Mouse (Mus musculus) hindlimb bud, embryonic 11.5 days (tissue): ENCODE data around the gene Cntrob.

Experiments
- DNase-seq: peaks from one replicate; pipeline ENCODE4 v3.0.0-alpha.2; 2012; ENCODE audit warnings: low read depth, low spot score; ENCODE audit errors: extremely low spot score

Gene Cntrob

DNA sequence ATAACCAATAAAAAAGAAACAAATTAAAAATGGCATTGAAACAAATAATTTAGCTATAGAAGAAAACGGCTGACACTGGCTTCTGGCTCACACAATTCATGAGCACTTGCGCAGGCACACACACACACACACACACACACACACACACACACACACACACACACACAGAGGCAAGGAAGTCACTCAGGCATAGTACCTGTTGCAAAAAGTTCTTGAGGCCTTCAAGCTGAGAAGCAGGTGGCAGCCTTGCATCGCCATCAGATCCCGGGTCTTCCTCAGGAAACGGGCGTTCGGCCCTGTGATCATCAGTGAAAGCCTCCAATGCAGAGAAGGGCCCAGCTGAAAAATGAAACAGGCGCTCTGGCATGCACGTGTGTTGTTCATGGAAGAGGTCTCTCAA, 18.3 kb downstream of the Cntrob start:
- no peak for DNase-seq

DNA sequence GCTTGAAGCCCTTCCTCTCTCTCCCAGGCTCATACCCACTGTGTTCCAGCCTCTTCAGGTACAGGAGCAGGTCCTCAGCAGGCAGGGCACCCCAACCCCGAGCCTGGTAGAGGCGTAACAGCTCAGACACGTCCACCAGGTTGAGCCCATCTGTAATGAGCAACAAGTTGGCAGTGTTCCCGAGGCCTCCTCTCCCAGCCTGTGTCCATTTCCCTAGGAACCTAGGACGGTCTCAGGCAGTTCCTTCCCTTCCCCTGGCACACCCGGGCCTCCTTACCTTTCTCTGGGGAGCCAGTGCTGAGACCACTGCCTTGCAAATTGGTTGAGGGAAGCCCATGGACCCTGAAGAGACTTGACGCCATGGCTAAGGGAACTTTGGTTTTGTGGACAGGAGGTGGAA, 20.8 kb downstream of the Cntrob start:
- DNase-seq, result no peak

DNA sequence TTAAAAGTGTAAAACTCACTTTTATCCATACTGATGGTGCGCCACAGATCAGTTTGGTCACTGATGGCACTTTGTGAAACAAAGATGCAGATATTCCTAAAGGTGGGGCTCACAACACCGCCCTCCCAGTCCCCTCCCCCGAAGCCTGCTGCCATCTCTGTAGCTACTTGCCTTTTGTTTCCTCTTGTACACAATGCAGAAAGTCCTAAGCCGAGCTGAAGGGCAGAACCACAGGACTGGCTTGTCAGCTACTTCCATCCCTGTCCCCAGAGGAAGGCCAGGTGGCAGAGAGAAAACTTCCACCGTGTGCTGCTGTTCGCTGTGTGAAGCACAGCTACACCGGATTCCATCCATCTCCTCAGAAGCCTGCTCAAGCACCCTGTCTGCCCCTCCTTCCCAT, 25.3 kb downstream of the Cntrob start:
- no peak for DNase-seq

DNA sequence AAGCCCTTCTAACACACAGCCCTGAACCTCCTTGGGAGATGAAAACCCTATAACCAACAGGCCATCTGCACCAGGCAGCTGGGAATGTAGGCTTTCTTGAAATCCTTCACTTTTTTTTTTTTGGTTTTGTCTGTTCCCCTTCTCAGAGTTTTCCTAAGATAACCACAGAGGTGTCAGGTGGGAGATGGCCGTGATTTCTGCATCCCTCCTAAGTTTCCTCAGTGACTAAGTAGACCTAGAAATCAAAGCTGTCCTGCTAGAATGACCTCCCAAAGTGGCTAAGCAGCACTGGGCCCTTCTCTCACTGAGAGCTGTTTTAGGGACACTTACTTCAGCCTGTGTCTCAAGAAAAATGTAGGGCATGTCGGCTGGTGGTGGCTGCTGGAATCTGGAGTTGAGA, 25.8 kb downstream of the Cntrob start:
- no peak for DNase-seq

DNA sequence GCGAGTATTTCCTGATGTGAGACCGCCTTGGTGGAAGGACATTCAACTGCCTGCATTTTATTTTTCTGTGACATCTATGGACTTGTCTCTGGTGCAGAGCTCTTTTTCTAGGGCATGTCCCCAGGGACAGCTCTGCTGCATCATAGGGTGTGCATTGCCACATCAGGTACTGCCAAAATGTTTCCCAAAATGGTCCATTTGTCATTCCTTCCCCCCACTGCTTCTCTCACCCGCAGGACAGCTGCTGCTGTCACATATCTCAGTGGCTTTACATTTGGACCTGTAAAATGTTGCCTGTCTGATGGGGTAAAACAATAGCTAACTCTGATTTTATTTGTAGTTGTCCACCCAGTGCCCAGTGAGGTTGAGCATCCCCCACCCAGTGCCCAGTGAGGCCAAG, 28.3 kb downstream of the Cntrob start:
- no peak for DNase-seq

DNA sequence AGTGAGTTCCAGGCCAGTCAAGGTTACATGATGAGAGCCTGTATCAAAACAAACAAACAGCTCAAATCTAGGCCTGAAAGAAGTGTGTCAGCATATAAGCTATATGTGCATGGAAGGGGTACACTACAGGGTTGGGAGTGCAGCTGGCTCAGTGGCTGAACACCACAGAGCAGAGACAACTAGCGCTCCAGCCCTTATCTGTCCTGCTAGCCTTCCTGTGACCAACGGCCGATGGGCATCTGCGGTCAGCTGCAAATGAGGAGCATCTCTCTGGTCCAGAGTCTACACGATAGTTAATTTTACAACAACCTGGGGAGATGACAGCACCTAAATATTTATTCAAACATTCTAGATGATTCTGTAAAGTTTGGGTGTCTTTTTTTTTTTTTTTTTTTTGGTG, 32.5 kb downstream of the Cntrob start:
- DNase-seq, result no peak

DNA sequence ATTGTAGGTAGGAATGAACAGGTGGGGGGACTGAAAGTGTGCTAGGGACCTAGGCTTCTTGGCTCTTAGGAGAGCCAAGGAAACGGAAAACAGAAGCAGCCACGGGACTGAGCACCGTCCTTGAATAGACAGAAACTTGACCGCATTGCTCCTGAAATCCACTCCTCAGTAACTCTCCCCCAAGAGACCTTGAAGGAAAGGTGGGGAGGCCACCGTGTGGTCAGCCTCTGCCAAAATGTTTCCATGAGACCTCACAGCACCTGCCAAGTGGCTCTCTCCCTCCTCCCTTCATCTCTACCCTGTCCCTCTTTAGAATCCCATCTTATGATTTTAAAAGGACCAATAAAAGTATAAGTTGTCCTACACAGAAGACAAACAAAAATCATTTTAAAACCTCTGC, 46.3 kb downstream of the Cntrob start:
- DNase-seq, result no peak

DNA sequence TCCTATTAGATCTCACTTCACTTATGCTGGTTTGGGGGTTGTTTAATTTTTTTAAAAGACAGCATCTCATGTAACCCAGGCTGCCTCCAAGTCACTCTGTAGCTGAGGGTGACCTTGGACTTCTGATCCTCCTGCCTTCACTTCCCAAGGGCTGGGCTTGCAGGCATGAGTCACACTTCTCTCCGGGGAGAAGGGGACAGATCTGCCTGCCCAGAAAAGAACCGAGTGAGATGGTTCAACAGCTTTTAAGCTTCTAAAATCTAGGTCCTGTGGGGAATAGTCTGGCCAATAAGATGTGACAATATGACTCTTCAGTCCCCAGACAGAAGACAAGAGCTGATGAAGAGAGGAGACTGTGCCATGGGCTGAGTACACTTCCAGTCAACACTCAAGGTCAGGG, 47.5 kb downstream of the Cntrob start:
- DNase-seq, result no peak

DNA sequence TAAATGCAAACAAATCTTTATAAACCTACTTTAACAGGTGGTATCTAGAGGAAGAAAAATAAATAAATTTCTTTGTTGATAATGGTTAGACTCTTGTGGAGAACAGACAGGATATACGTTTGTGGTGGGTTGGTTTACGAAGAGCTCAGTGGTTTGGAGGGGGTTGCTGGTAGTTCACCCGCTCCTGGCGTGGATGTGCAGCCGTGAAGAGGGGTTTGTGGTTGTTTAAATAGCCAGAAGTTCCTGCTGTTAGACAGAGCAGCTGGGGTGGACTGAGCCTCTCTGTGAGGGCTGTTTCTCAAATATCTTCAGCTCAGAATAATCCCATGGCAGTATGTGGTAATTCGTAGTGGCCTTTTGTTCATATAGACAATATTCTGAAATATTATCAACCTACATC, 47.9 kb downstream of the Cntrob start:
- no peak for DNase-seq

DNA sequence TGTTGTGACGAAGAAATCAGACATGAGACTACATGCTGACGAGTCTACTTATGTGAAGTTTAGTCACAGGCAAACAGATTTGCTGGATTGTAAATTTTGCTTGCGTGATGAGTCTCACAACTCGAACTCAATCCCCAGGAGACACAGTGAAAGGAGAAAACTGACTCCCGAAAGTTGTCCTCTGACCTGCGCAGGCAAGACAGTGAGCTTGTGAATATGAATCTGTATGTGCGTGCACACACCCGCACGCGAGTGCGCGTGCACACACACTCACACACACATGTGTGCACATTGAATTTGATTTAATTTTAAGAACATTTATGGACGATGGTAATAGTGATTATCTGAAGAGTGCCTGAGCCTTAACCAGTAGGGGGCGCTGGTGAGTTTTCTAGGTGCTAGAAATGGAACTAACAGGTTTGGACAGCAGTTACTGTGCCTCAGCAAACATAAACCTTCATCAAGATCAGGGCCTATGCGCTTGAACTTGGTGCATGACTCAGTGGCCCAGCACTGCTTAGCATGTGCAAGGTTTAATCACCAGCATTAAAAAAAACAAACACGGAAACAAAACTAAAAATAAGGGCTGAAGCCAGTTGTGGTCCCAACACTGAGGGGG, 51.3 kb downstream of the Cntrob start:
- peak; percentile 77 for DNase-seq

DNA sequence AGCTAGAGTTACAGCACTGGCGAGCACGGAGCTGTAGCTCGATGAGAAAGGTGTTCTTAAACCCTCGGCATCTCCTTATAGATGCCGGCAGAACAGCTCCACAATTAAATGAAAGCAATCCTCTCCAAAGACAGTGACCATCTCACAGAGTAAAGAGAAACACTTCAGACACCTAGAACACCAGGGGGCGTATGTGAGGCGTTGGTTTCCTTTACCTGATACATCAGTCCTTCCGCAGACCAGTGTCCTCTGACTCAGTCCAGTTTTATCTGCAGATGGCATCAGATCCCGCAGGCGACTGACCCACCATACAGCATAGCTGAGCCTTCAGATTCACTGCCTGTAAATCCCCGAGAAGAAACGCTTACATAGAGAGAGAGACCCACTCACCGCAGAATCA, 54.0 kb downstream of the Cntrob start:
- no peak for DNase-seq

DNA sequence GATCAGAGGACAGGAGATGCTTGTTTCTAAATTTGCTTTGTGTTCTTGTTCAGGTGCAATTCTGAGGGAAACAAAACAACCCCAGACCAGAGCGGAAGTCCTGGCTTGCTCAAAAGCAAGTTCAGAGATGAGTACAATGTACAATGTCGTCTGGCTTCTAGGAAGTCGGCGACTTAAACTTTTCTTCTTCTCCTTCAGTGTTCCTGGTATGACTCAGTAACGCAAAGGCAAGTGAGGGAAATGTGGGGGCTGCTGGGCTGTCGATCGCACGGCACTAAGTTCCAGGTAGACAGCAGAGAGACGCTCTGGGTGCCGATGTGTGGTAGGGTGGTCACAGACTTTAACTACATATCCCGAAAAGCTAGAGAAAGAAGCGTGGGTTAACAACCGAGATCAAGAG, 55.5 kb downstream of the Cntrob start:
- DNase-seq, result no peak

DNA sequence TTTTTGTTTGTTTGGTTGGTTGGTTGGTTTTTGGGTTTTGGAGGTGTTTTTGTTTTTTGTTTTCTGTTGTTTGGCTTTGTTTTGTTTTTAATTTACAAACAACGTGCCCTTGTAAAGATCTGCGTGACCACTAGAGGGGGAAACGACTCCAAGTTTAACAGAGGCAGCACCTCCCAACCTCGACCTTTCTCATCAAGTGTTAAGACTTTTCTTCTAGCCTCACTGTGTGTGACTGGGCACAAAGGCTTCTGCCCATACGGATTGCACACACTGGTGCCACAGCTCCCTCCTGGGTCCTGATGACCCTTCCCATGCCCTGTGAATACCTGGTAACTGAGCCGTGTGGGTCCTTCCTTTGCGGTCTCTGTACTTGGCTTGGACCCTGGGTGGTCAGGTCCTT, 56.2 kb downstream of the Cntrob start:
- no peak for DNase-seq

DNA sequence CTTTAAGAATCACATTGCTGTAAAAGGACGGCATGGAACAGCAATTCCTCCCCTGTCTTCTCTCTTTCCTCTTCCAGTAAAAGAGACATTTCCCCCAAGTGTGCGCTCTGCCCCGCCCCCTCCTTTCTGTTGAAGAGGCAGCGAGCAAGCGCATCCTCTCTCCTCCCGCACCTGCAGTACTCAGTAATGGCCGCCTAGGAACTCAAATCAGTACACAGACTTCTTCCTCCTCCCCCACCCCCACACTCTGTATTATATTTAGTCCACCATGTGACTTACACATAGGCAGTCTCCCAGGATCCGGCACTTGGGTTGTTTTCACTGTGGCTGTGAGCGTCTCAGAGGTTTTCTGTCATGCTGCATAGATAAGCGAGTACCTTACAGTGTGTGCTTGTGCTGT, 57.3 kb downstream of the Cntrob start:
- no peak for DNase-seq

DNA sequence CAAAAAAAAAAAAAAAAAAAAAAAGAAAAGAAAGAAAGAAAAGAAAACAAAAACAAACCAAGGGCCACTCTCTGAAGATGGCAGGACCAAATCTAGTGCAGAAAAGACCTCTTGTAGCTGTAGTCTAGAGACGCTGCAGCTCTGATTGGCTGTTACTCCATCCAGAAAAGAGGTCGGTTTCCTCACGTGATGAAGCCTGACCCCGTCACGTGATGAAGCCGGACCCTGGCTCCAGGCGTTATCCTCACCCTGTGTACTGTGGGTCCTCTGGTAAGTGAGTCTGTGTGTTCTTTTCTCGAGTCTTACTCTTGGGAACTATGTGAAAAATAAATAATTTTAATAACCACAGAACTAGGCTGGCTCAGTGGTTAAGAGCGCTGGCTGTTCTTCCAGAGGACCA, 58.2 kb downstream of the Cntrob start:
- DNase-seq, result no peak

DNA sequence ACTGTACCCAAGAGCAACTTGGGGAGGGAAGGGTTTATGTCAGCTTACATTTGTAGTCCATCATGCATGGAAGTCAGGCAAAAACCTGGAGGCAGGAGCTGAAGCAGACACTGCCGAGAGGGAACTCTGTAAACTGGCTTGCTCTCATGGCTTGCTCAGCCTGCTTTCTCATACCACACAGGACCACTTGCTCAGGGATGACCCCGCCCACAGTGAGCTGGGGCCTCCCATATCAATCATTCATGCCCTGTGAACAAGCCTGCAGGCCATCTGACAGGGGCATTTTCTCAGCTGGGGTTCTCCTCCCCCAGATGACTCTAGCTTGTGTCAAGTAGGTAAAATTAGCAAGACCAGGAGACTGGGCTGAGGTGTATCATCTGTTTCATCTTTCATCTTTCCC, 59.3 kb downstream of the Cntrob start:
- DNase-seq, result no peak

DNA sequence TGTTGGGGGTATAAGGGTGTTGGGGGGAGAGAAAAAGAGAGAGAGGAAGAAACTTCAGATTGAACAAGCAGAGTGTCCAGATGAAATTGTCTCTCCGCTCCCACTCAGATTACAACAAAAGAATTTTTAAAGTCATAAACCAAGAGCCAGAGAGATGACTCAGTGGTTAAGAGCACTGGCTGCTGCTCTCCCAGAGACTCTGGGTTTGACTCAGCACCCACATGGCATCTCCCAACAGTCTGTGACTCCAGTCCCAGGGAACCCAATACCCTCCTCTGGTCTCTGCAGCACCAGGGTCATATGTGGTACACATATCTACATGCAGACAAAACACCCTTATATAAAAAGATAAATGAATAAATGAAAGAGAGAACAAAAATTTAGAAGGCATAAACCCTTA, 63.5 kb downstream of the Cntrob start:
- DNase-seq, result no peak

DNA sequence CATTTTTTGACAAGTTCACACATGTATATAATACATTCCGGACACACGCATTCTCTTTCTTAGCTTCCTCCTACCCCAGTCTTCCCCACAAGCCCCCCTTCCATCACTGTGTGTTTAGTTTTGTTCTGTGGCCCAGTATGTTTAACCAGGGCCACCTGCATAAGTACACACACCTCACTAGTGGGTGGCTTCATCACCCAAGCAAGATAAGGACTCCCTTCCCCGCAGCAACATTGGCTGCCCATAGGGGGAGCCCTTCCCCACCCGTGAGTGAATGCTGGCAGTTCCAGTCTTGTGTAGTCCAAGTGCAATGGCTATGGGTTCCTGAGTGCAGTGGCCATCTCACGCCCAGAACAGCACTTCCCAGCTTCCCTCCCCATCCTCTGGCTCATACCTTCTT, 65.3 kb downstream of the Cntrob start:
- DNase-seq, result no peak

DNA sequence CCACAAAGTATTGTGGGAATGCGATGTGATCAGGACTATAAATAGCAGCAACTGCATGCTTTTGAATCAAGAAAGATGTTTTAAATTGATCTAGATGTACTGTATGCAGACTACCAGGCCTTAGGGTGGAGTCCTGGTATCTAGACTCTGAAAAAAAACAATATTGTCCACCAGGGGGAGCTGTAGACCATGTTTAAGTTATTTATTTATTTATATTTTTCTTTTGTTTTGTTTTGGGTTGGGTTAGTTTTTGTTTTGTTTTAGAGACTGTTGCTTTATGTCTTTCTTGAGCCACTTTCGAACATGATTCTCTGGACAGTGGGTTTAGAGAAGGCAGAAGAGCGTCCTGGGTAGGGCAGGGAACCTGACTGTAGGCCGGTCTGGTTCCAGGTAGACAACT, 65.8 kb downstream of the Cntrob start:
- peak; percentile 60 for DNase-seq

DNA sequence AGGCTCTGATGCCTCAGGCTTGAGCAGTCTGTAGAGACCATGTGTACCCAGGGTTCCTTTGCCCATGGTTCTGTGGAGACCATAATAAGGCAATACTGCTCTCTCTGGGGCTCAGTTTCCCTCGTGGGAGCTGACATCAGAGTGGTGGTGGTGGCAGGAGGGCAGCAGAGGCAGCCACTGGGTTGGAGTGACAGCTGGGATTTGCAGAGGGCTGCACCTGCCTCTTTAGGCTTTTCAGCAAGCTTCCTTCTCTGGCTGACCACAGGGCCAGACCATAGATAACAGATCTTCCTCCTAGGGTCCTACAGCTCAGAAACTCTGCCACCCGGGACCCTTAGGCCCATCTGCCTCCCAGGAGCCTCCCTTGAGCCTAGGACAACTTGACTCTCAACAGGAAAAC, 66.5 kb downstream of the Cntrob start:
- DNase-seq, result no peak

DNA sequence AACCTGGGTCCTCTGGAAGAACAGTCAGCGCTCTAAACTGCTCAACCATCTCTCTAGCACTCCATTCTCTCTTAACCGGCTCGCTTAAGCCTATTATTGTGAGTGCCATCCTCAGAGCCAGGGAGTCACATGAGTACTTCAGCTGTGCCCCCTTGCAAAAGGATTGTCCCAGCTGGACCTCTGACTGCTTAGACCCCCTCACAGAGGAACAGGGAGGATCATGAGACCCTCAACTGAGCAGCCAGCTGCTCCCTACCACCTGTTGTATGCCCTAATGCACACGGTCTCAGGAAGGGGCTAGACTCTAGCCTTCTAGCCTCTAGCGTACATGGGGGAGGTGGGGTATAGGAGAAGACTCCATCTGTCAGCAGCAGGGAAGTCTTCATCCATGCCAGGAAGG, 68.8 kb downstream of the Cntrob start:
- DNase-seq, result no peak

DNA sequence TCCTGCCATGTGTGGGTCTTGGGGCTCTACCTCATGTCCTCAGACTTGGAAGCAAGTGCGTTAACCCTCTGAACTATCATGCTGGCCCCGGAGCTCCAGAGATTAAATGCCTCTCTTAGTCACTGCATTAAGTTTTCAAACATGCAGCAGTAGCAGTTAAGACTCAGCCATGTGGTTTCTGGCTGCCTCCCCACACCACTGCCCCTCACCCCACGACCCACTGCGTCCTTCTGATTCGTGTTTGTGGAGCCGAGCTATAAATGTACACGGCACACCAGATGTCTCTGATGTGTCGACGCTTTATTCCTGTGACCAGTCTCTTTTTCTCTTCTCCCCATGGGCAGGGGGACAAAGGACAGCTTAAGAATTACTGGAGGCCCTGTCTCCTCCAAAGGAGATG, 70.4 kb downstream of the Cntrob start:
- no peak for DNase-seq

DNA sequence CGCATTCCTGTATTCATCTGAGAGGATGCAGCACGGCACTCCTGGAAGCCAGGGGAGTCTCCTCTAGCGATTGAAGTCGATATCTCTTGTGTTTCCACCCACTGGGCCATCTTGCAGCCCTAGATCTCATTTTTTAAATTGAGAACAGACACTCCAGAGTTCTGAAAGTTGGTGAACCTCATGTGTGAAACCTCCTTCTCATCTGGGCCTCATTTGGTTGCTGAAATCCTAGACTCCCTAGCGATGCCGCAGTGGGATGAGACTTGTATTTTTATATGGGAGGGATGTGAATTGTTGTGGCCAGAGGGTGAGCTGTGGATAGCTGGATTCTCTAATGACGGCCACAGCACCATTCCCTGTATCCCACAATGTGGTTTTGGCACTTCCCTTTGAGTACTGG, 71.6 kb downstream of the Cntrob start:
- no peak for DNase-seq
